Mouse (Mus musculus): ENCODE measurements around the gene Pclo.
"Not testable (repeated sequence)": the region's sequence is repeated elsewhere in the genome, so short reads cannot be mapped to it uniquely, and the experiment has no call there.

Pclo gene

GRCm38 (mm10) chr5:14514631-14515523, at the start of gene Pclo:
Gene Pclo, plus strand, starts transcription at chr5:14514918.
- DNase-seq (ENCODE audit: low read depth, low spot score): no peak

GRCm38 (mm10) chr5:14494431-14494830, 20.3 kb upstream of the Pclo start:
- DNase-seq (ENCODE audit: low read depth, low spot score): not testable (repeated sequence)

GRCm38 (mm10) chr5:14508522-14508921, 6.2 kb upstream of the Pclo start:
- no peak for DNase-seq (ENCODE audit: low read depth, low spot score)

- no peak for DNase-seq (ENCODE audit: low read depth, low spot score)
Observed at GRCm38 (mm10) chr5:14509621-14510020, 5.1 kb upstream of the Pclo start.

- DNase-seq (ENCODE audit: low read depth, low spot score): no peak
Observed at GRCm38 (mm10) chr5:14518131-14518832, 3.6 kb downstream of the Pclo start.

GRCm38 (mm10) chr5:14522006-14522405, 7.3 kb downstream of the Pclo start:
- DNase-seq (ENCODE audit: low read depth, low spot score): no peak

- no peak for DNase-seq (ENCODE audit: low read depth, low spot score)
Observed at GRCm38 (mm10) chr5:14526038-14526437, 11.3 kb downstream of the Pclo start.

GRCm38 (mm10) chr5:14527796-14528195, 13.1 kb downstream of the Pclo start:
- DNase-seq (ENCODE audit: low read depth, low spot score): no peak

GRCm38 (mm10) chr5:14531906-14532305, 17.2 kb downstream of the Pclo start:
- DNase-seq (ENCODE audit: low read depth, low spot score): no peak

GRCm38 (mm10) chr5:14539346-14539745, 24.6 kb downstream of the Pclo start:
- DNase-seq (ENCODE audit: low read depth, low spot score): no peak

GRCm38 (mm10) chr5:14539961-14540627, 25.4 kb downstream of the Pclo start:
- DNase-seq (ENCODE audit: low read depth, low spot score): no peak

GRCm38 (mm10) chr5:14575626-14576025, 60.9 kb downstream of the Pclo start:
- DNase-seq (ENCODE audit: low read depth, low spot score): no peak

- no peak for DNase-seq (ENCODE audit: low read depth, low spot score)
Observed at GRCm38 (mm10) chr5:14591479-14591878, 76.8 kb downstream of the Pclo start.

GRCm38 (mm10) chr5:14595426-14596013, 80.8 kb downstream of the Pclo start:
- no peak for DNase-seq (ENCODE audit: low read depth, low spot score)

GRCm38 (mm10) chr5:14608318-14608717, 93.6 kb downstream of the Pclo start:
- no peak for DNase-seq (ENCODE audit: low read depth, low spot score)

GRCm38 (mm10) chr5:14621146-14621545, 106.4 kb downstream of the Pclo start:
- no peak for DNase-seq (ENCODE audit: low read depth, low spot score)

GRCm38 (mm10) chr5:14623360-14623759, 108.6 kb downstream of the Pclo start:
- DNase-seq (ENCODE audit: low read depth, low spot score): no peak

- DNase-seq (ENCODE audit: low read depth, low spot score): no peak
Observed at GRCm38 (mm10) chr5:14641260-14641659, 126.5 kb downstream of the Pclo start.

- DNase-seq (ENCODE audit: low read depth, low spot score): no peak
Observed at GRCm38 (mm10) chr5:14645856-14646255, 131.1 kb downstream of the Pclo start.

- DNase-seq (ENCODE audit: low read depth, low spot score): no peak
Observed at GRCm38 (mm10) chr5:14660637-14661036, 145.9 kb downstream of the Pclo start.

GRCm38 (mm10) chr5:14662180-14662579, 147.5 kb downstream of the Pclo start:
- DNase-seq (ENCODE audit: low read depth, low spot score): no peak

GRCm38 (mm10) chr5:14662603-14663002, 147.9 kb downstream of the Pclo start:
- DNase-seq (ENCODE audit: low read depth, low spot score): no peak

Measured in 3T3-L1 (cell line).